Mouse (Mus musculus): ENCODE data around the gene Cwc22.

GRCm38 (mm10) chr2:77898436-77898835, 47.7 kb downstream of the Cwc22 start:
- no peak for TF ChIP-seq POLR2A (IDR thresholded peaks at IDR 0.05; ENCODE audit: control insufficient read depth, extremely low read depth, insufficient read depth, low read length, poor library complexity)
- TF ChIP-seq CTCF (IDR thresholded peaks at IDR 0.05; ENCODE audit: borderline replicate concordance, control insufficient read depth, extremely low read depth, insufficient read depth, low read length, poor library complexity) = no peak
